Mouse (Mus musculus) cerebellum, postnatal 14 days (tissue): Measurements from ENCODE around the gene Ttc8.
A peak's percentile ranks its signal among the peaks of the same experiment; 100 is the strongest.
"Not testable (repeated sequence)": the region's sequence is repeated elsewhere in the genome, so short reads cannot be mapped to it uniquely, and the experiment has no call there.

ENCODE experiments used
- DNase-seq, 2 experiments: peaks; one replicate each; pipeline ENCODE4 v3.0.0; 2021; ENCODE audit warnings: mixed read lengths in 2 of 2

Ttc8 gene

GRCm38 (mm10) chr12:98920194-98920991 lies at the start of gene Ttc8:
Gene Ttc8, plus strand, starts transcription at chr12:98920574.
- DNase-seq: peak; percentile 90 to 92

- DNase-seq: no peak
Observed at GRCm38 (mm10) chr12:98872836-98873235, 47.5 kb upstream of the Ttc8 start.

- DNase-seq: no peak
Observed at GRCm38 (mm10) chr12:98875216-98875615, 45.2 kb upstream of the Ttc8 start.

- DNase-seq: no peak
Observed at GRCm38 (mm10) chr12:98878693-98879092, 41.7 kb upstream of the Ttc8 start.

- DNase-seq: no peak
Observed at GRCm38 (mm10) chr12:98881796-98882195, 38.6 kb upstream of the Ttc8 start.

- no peak for DNase-seq
Observed at GRCm38 (mm10) chr12:98884515-98884914, 35.9 kb upstream of the Ttc8 start.

- no peak for DNase-seq
Observed at GRCm38 (mm10) chr12:98896761-98897160, 23.6 kb upstream of the Ttc8 start.

- DNase-seq: no peak
Observed at GRCm38 (mm10) chr12:98899676-98900075, 20.7 kb upstream of the Ttc8 start.

- DNase-seq: peak in 1 of 2 experiments; percentile 60
Observed at GRCm38 (mm10) chr12:98900341-98900880, 20.0 kb upstream of the Ttc8 start.

GRCm38 (mm10) chr12:98900881-98901801 lies 19.2 kb upstream of the Ttc8 start, which contains the start of gene Eml5:
Gene Eml5, minus strand, starts transcription at chr12:98901484.
- DNase-seq: peak; percentile 92 to 93

- DNase-seq: no peak
Observed at GRCm38 (mm10) chr12:98905466-98905865, 14.9 kb upstream of the Ttc8 start.

- DNase-seq: no peak
Observed at GRCm38 (mm10) chr12:98910096-98910495, 10.3 kb upstream of the Ttc8 start.

- no peak for DNase-seq
Observed at GRCm38 (mm10) chr12:98931174-98931573, 10.8 kb downstream of the Ttc8 start.

GRCm38 (mm10) chr12:98932441-98932840 lies 12.1 kb downstream of the Ttc8 start:
- DNase-seq: no peak

GRCm38 (mm10) chr12:98932856-98933255 lies 12.5 kb downstream of the Ttc8 start:
- DNase-seq: no peak

GRCm38 (mm10) chr12:98951295-98951694 lies 30.9 kb downstream of the Ttc8 start:
- not testable (repeated sequence) for DNase-seq

GRCm38 (mm10) chr12:98956951-98957350 lies 36.6 kb downstream of the Ttc8 start:
- DNase-seq: no peak

- no peak for DNase-seq
Observed at GRCm38 (mm10) chr12:98957455-98957854, 37.1 kb downstream of the Ttc8 start.

GRCm38 (mm10) chr12:98961008-98961407 lies 40.6 kb downstream of the Ttc8 start:
- peak; percentile 8 to 28 for DNase-seq

- DNase-seq: peak; percentile 19 to 42
Observed at GRCm38 (mm10) chr12:98961415-98961814, 41.0 kb downstream of the Ttc8 start.

- peak; percentile 28 to 48 for DNase-seq
Observed at GRCm38 (mm10) chr12:98965441-98966135, 45.2 kb downstream of the Ttc8 start.

- no peak for DNase-seq
Observed at GRCm38 (mm10) chr12:98972291-98972690, 51.9 kb downstream of the Ttc8 start.

- DNase-seq: no peak
Observed at GRCm38 (mm10) chr12:98973461-98973860, 53.1 kb downstream of the Ttc8 start.
